Mouse (Mus musculus) heart, embryonic 16.5 days (tissue): ENCODE data around the gene Cd68. TPM values are rescaled to one million over a fixed set of nuclear protein-coding genes. Genes with fewer than 3 reads are reported as not detected.

ENCODE experiments used
- microRNA counts: library from miRNA; unstranded; fragments of <30 nt; microRNA quantifications from one replicate; lab custom pipeline; 2016
- microRNA-seq: library from miRNA; unstranded; fragments of <30 nt; microRNA quantifications from one replicate; pipeline ENCODE4, GENCODE M21; 2017
- polyA plus RNA-seq: library from polyadenylated mRNA; unstranded; fragments of >200 nt; fragmentation: Nextera tagmentation; extraction: Ambion mirVana; gene quantifications from 2 replicates; pipeline ENCODE4 v1.2.1, GENCODE M21; 2015

Gene Cd68
- polyA plus RNA-seq, 1 experiment from 2014 or later = 12.3 TPM

MicroRNAs within 50 kb of the gene (microRNA counts, 519-probe panel; counts per million panel counts)
- not detected for microRNA mmu-miR-1934 (lab: Ali Mortazavi, UCI)
- microRNA mmu-miR-467f (lab: Ali Mortazavi, UCI) = 1,993 counts per million, percentile 22 among the panel's probes with 10 or more counts

Small RNA genes lying within 50 kb of the gene (microRNA-seq; reads per million reads assigned to microRNA genes)
- gene Mir1934 = 4.7 reads per million, percentile 18 among the genes with 10 or more reads in this experiment
- gene Mir467f = not detected

Other genes with a start within 250 kb of the Cd68 start
- gene Dnah2, start 117.0 kb downstream of the Cd68 start, polyA plus RNA-seq = 0.17 and 0.62 TPM in 2 replicates
- 49.9 and 57.0 TPM in 2 replicates for gene Efnb3, start 105.9 kb downstream of the Cd68 start, polyA plus RNA-seq
- gene Wrap53, start 85.9 kb downstream of the Cd68 start, polyA plus RNA-seq = 15.1 and 16.5 TPM in 2 replicates
- gene Trp53, start 85.8 kb downstream of the Cd68 start, polyA plus RNA-seq = 79.1 and 87.0 TPM in 2 replicates
- 22.3 and 25.6 TPM in 2 replicates for gene Atp1b2, start 60.2 kb downstream of the Cd68 start, polyA plus RNA-seq
- gene Shbg, start 48.2 kb downstream of the Cd68 start, polyA plus RNA-seq = 0.20 TPM in 1 of 2 replicates, not detected in the other
- gene Sat2, start 44.1 kb downstream of the Cd68 start, polyA plus RNA-seq = 13.0 and 13.8 TPM in 2 replicates
- gene Fxr2, start 33.2 kb downstream of the Cd68 start, polyA plus RNA-seq = 22.1 and 25.4 TPM in 2 replicates
- gene Sox15, start 10.8 kb downstream of the Cd68 start, polyA plus RNA-seq = not detected in 2 replicates
- gene Mpdu1, start 3.5 kb downstream of the Cd68 start, polyA plus RNA-seq = 40.1 and 44.0 TPM in 2 replicates
- gene Eif4a1, start 6.3 kb upstream of the Cd68 start, polyA plus RNA-seq = 337 and 346 TPM in 2 replicates
- 55.8 and 58.0 TPM in 2 replicates for gene Senp3, start 15.9 kb upstream of the Cd68 start, polyA plus RNA-seq
- gene Tnfsf13, start 19.6 kb upstream of the Cd68 start, polyA plus RNA-seq = 0.45 and 0.85 TPM in 2 replicates
- 5.9 and 7.8 TPM in 2 replicates for gene Tnfsf12, start 29.7 kb upstream of the Cd68 start, polyA plus RNA-seq
- gene Tnfsfm13, start 29.9 kb upstream of the Cd68 start, polyA plus RNA-seq = 3.1 and 3.5 TPM in 2 replicates
- gene Polr2a, start 92.5 kb upstream of the Cd68 start, polyA plus RNA-seq = 13.8 and 16.9 TPM in 2 replicates
- gene Slc35g3, start 95.8 kb upstream of the Cd68 start, polyA plus RNA-seq = 0.16 and 0.18 TPM in 2 replicates
- 3.6 TPM in 2 replicates for gene Zbtb4, start 99.8 kb upstream of the Cd68 start, polyA plus RNA-seq
- 5.8 and 6.0 TPM in 2 replicates for gene Chrnb1, start 129.8 kb upstream of the Cd68 start, polyA plus RNA-seq
- 2.2 and 3.0 TPM in 2 replicates for gene Fgf11, start 135.7 kb upstream of the Cd68 start, polyA plus RNA-seq
- gene Tmem102, start 139.5 kb upstream of the Cd68 start, polyA plus RNA-seq = 3.1 TPM in 2 replicates
- not detected in 2 replicates for gene Gm39566, start 149.1 kb upstream of the Cd68 start, polyA plus RNA-seq
- gene Spem2, start 152.3 kb upstream of the Cd68 start, polyA plus RNA-seq = not detected in 2 replicates
- not detected in 2 replicates for gene Spem1, start 156.0 kb upstream of the Cd68 start, polyA plus RNA-seq
- gene Nlgn2, start 171.6 kb upstream of the Cd68 start, polyA plus RNA-seq = 1.6 and 2.0 TPM in 2 replicates
- gene Tmem256, start 172.4 kb upstream of the Cd68 start, polyA plus RNA-seq = 258 and 323 TPM in 2 replicates
- 72.1 and 74.9 TPM in 2 replicates for gene Plscr3, start 180.2 kb upstream of the Cd68 start, polyA plus RNA-seq
- gene Tnk1, start 192.6 kb upstream of the Cd68 start, polyA plus RNA-seq = 0.26 and 0.90 TPM in 2 replicates
- not detected in 2 replicates for gene Tmem95, start 211.9 kb upstream of the Cd68 start, polyA plus RNA-seq
- gene Kctd11, start 215.3 kb upstream of the Cd68 start, polyA plus RNA-seq = 3.9 and 4.3 TPM in 2 replicates
- gene Acap1, start 229.4 kb upstream of the Cd68 start, polyA plus RNA-seq = 10.8 and 19.9 TPM in 2 replicates
- 4.1 and 4.4 TPM in 2 replicates for gene 2810408A11Rik, start 234.8 kb upstream of the Cd68 start, polyA plus RNA-seq
- 7.4 and 8.7 TPM in 2 replicates for gene Neurl4, start 234.9 kb upstream of the Cd68 start, polyA plus RNA-seq
- 50.1 and 51.2 TPM in 2 replicates for gene Gps2, start 247.7 kb upstream of the Cd68 start, polyA plus RNA-seq